Mouse (Mus musculus): ENCODE results near the gene Ccdc107.

Ccdc107 gene

GRCm38 (mm10) chr4:43492821-43493185, at the start of gene Ccdc107:
Gene Ccdc107, plus strand, starts transcription at chr4:43492900.
- peak; percentile 99 for DNase-seq

- DNase-seq = peak; percentile 34
Observed at GRCm38 (mm10) chr4:43443511-43443910, 49.2 kb upstream of the Ccdc107 start.

- DNase-seq = no peak
Observed at GRCm38 (mm10) chr4:43447251-43447650, 45.4 kb upstream of the Ccdc107 start.

- no peak for DNase-seq
Observed at GRCm38 (mm10) chr4:43448554-43448953, 44.1 kb upstream of the Ccdc107 start.

- DNase-seq = no peak
Observed at GRCm38 (mm10) chr4:43452315-43452714, 40.4 kb upstream of the Ccdc107 start.

GRCm38 (mm10) chr4:43453413-43453812, 39.3 kb upstream of the Ccdc107 start:
- DNase-seq = peak; percentile 71

- peak; percentile 63 for DNase-seq
Observed at GRCm38 (mm10) chr4:43454041-43454836, 38.5 kb upstream of the Ccdc107 start, which contains the start of gene Cd72. Gene Cd72, minus strand, starts transcription at chr4:43454628.

- DNase-seq = no peak
Observed at GRCm38 (mm10) chr4:43456470-43456869, 36.2 kb upstream of the Ccdc107 start.

GRCm38 (mm10) chr4:43457124-43457523, 35.6 kb upstream of the Ccdc107 start:
- peak; percentile 29 for DNase-seq

- no peak for DNase-seq
Observed at GRCm38 (mm10) chr4:43463102-43463501, 29.6 kb upstream of the Ccdc107 start.

GRCm38 (mm10) chr4:43465935-43466334, 26.8 kb upstream of the Ccdc107 start:
- DNase-seq = no peak

GRCm38 (mm10) chr4:43466872-43467271, 25.8 kb upstream of the Ccdc107 start:
- no peak for DNase-seq

GRCm38 (mm10) chr4:43470301-43470700, 22.4 kb upstream of the Ccdc107 start:
- DNase-seq = no peak

GRCm38 (mm10) chr4:43473636-43474035, 19.1 kb upstream of the Ccdc107 start:
- DNase-seq = no peak

- no peak for DNase-seq
Observed at GRCm38 (mm10) chr4:43476604-43477003, 16.1 kb upstream of the Ccdc107 start.

GRCm38 (mm10) chr4:43477857-43478533, 14.7 kb upstream of the Ccdc107 start:
- DNase-seq = peak; percentile 93

- DNase-seq = no peak
Observed at GRCm38 (mm10) chr4:43478534-43478858, 14.2 kb upstream of the Ccdc107 start.

GRCm38 (mm10) chr4:43478906-43479832, 13.5 kb upstream of the Ccdc107 start:
- peak; percentile 86 for DNase-seq

- no peak for DNase-seq
Observed at GRCm38 (mm10) chr4:43480985-43481384, 11.7 kb upstream of the Ccdc107 start.

GRCm38 (mm10) chr4:43481894-43482456, 10.7 kb upstream of the Ccdc107 start:
- DNase-seq = no peak

- DNase-seq = no peak
Observed at GRCm38 (mm10) chr4:43482591-43482990, 10.1 kb upstream of the Ccdc107 start.

GRCm38 (mm10) chr4:43483535-43484091, 9.1 kb upstream of the Ccdc107 start, which contains the start of gene Sit1:
Gene Sit1, minus strand, starts transcription at chr4:43483734.
- DNase-seq = no peak
